Mouse (Mus musculus): ENCODE measurements around the gene Cd300a. TPM values are rescaled to one million over a fixed set of nuclear protein-coding genes. Genes with fewer than 3 reads are reported as not detected.

Cd300a gene
- polyA plus RNA-seq (2015; fragmentation: Nextera tagmentation; extraction: Ambion mirVana), result 0.94 and 0.95 TPM in 2 replicates

DNA sequence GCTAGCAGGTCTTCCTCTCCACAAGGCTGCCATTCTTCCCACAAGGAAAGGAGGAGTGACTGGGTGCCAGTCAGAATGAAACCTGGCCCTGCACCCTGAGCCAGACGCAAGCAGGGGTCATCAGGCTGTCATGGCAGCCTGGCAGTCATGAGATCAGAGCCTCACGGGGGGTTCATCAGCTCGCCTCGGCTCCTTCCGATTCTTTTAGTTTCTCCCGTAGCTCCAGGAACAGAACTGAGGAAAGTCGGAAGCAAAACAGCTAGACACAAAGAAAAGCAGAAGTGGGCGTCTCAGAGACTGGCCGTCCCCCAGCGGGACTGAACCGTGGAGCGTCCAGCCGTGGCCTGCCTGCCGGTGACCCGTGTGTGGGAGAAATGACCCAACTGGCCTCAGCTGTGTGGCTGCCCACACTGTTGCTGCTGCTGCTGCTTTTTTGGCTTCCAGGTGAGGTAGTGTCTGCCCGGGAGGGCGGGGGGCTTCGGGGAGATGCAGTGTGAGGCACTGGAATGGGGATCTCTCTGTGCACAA lies at the start of gene Cd300a:
Gene Cd300a, plus strand, starts transcription at position 51 of the 528 bp plus-strand sequence.
- Histone ChIP-seq H3K4me3 (replicated peaks; ENCODE audit: low read length) (no peak within 1 kb of the TSS), H3K4me1 (replicated peaks; ENCODE audit: control insufficient read depth, insufficient read depth, low read length) (no peaks in the 10 kb centered on the region), H3K9ac (replicated peaks; ENCODE audit: low read depth, low read length) (no peak within 1 kb of the TSS), H3K36me3 (ENCODE audit: control insufficient read depth, insufficient read depth) (no peaks in the 10 kb centered on the region), H3K27ac (ENCODE audit: low read length) (no peak within 1 kb of the TSS), H3K9me3 (ENCODE audit: control insufficient read depth, low read length) (no peaks in the 10 kb centered on the region), H3K27me3 (replicated peaks; ENCODE audit: control insufficient read depth, insufficient read depth, low read length) (no peaks in the 10 kb centered on the region), H3K4me2 (ENCODE audit: low read length) (no peak within 1 kb of the TSS)
- ATAC-seq, result no peak
- WGBS, result 67% methylated on average over 18 of the region's 18 CpGs

DNA sequence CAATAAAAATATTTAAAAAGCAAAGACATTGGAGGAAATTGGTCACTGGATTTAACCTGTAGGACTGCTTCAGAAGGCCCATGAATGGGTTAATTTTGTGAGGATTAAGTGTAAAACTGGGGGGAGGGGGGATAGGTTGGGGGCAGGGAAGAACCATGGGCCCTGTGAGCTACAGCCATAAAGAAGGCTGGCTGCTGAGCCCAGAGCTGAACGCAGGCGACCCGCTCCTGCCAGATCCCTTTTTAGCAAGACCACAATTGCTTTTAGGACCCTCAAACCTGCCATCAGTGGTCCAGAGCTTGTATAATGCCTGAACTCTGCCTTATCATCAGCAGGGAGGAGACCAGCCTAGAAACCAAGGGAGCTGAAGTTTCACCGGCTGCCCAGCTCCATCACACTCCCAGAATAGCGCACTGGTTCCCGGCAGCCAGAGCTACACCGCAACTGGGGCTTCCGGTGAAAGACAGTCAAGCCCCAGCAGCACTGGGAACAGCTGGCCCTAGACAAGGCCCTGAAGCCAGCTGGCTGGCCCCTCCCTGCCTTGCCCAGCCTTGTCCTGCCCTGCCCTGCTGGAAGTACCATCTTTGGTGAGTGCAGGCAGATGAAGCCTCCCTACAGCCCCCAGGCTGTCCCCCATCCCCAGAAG lies 45.9 kb upstream of the Cd300a start:
- H3K9ac ChIP-seq (replicated peaks; ENCODE audit: low read depth, low read length), result no peak overlapping the region
- no peak overlapping the region for H3K4me3 ChIP-seq (replicated peaks; ENCODE audit: low read length)
- ATAC-seq, result no peak
- H3K4me2 ChIP-seq (ENCODE audit: low read length), result no peak overlapping the region
- H3K27ac ChIP-seq (ENCODE audit: low read length), result no peak overlapping the region
- no peaks in the 10 kb centered on the region for H3K36me3 ChIP-seq (ENCODE audit: control insufficient read depth, insufficient read depth)
- WGBS, result 10% methylated on average over 8 of the region's 8 CpGs
- no peaks in the 10 kb centered on the region for H3K9me3 ChIP-seq (ENCODE audit: control insufficient read depth, low read length)
- peaks cover 5% of the 10 kb centered on the region for H3K4me1 ChIP-seq (replicated peaks; ENCODE audit: control insufficient read depth, insufficient read depth, low read length)
- peaks cover 6% of the 10 kb centered on the region for H3K27me3 ChIP-seq (replicated peaks; ENCODE audit: control insufficient read depth, insufficient read depth, low read length)

- Histone ChIP-seq H3K27ac (ENCODE audit: low read length) (no peak overlapping the region), H3K4me1 (replicated peaks; ENCODE audit: control insufficient read depth, insufficient read depth, low read length) (peaks cover 5% of the 10 kb centered on the region), H3K9me3 (ENCODE audit: control insufficient read depth, low read length) (no peaks in the 10 kb centered on the region), H3K4me3 (replicated peaks; ENCODE audit: low read length) (no peak overlapping the region), H3K36me3 (ENCODE audit: control insufficient read depth, insufficient read depth) (no peaks in the 10 kb centered on the region), H3K9ac (replicated peaks; ENCODE audit: low read depth, low read length) (no peak overlapping the region), H3K27me3 (replicated peaks; ENCODE audit: control insufficient read depth, insufficient read depth, low read length) (peaks cover 13% of the 10 kb centered on the region), H3K4me2 (ENCODE audit: low read length) (no peak overlapping the region)
- no peak for ATAC-seq
- WGBS, result 73% methylated on average over 7 of the region's 7 CpGs
Measured at GRCm38 (mm10) chr11:114844464-114845220, 45.2 kb upstream of the Cd300a start.

- no peak for ATAC-seq
- Histone ChIP-seq H3K9me3 (ENCODE audit: control insufficient read depth, low read length) (no peaks in the 10 kb centered on the region), H3K4me2 (ENCODE audit: low read length) (no peak overlapping the region), H3K4me3 (replicated peaks; ENCODE audit: low read length) (no peak overlapping the region), H3K27ac (ENCODE audit: low read length) (no peak overlapping the region), H3K9ac (replicated peaks; ENCODE audit: low read depth, low read length) (no peak overlapping the region), H3K27me3 (replicated peaks; ENCODE audit: control insufficient read depth, insufficient read depth, low read length) (peaks cover 24% of the 10 kb centered on the region), H3K4me1 (replicated peaks; ENCODE audit: control insufficient read depth, insufficient read depth, low read length) (peaks cover 16% of the 10 kb centered on the region), H3K36me3 (ENCODE audit: control insufficient read depth, insufficient read depth) (no peaks in the 10 kb centered on the region)
- WGBS, result 84% methylated on average over 4 of the region's 4 CpGs
Measured at GRCm38 (mm10) chr11:114846336-114846735, 43.5 kb upstream of the Cd300a start.

- Histone ChIP-seq H3K9me3 (ENCODE audit: control insufficient read depth, low read length) (no peaks in the 10 kb centered on the region), H3K4me1 (replicated peaks; ENCODE audit: control insufficient read depth, insufficient read depth, low read length) (peaks cover 20% of the 10 kb centered on the region)
- WGBS, result 88% methylated on average over 5 of the region's 5 CpGs
Measured at GRCm38 (mm10) chr11:114847008-114847407, 42.8 kb upstream of the Cd300a start.

DNA sequence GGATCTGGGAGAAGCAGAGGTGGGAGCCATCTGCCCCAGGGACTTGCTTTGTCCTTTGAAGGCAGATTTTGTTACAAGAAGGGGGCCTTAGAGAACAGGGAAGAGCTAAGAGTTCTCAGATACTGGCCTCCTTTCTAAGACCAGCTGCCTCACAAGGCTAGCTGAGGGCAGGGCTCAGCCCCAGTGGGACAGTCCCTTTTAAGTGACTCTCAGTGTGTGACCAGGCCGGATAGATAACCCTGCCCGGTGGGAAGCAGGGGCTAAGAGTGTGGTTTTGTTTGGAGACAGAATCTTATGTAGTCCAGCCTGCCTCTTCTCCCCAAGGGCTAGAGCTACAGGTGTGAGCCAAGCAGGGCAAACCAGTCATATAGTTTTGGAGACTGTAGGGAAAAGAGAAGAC lies 40.3 kb upstream of the Cd300a start:
- no peak overlapping the region for H3K4me2 ChIP-seq (ENCODE audit: low read length)
- H3K27ac ChIP-seq (ENCODE audit: low read length), result no peak overlapping the region
- no peaks in the 10 kb centered on the region for H3K36me3 ChIP-seq (ENCODE audit: control insufficient read depth, insufficient read depth)
- H3K9ac ChIP-seq (replicated peaks; ENCODE audit: low read depth, low read length), result no peak overlapping the region
- H3K27me3 ChIP-seq (replicated peaks; ENCODE audit: control insufficient read depth, insufficient read depth, low read length), result peaks cover 40% of the 10 kb centered on the region
- no peak overlapping the region for H3K4me3 ChIP-seq (replicated peaks; ENCODE audit: low read length)
- H3K4me1 ChIP-seq (replicated peaks; ENCODE audit: control insufficient read depth, insufficient read depth, low read length), result peaks cover 22% of the 10 kb centered on the region
- no peak for ATAC-seq
- 16% methylated on average over 2 of the region's 2 CpGs for WGBS
- H3K9me3 ChIP-seq (ENCODE audit: control insufficient read depth, low read length), result no peaks in the 10 kb centered on the region

More at GRCm38 (mm10) chr11:114847008-114847407, 42.8 kb upstream of the Cd300a start:
- H3K27me3 ChIP-seq (replicated peaks; ENCODE audit: control insufficient read depth, insufficient read depth, low read length), result peaks cover 27% of the 10 kb centered on the region
- no peak overlapping the region for H3K4me3 ChIP-seq (replicated peaks; ENCODE audit: low read length)
- ATAC-seq, result no peak
- H3K36me3 ChIP-seq (ENCODE audit: control insufficient read depth, insufficient read depth), result no peaks in the 10 kb centered on the region
- H3K4me2 ChIP-seq (ENCODE audit: low read length), result no peak overlapping the region
- no peak overlapping the region for H3K27ac ChIP-seq (ENCODE audit: low read length)
- no peak overlapping the region for H3K9ac ChIP-seq (replicated peaks; ENCODE audit: low read depth, low read length)

GRCm38 (mm10) chr11:114850066-114850451 lies 39.8 kb upstream of the Cd300a start:
- H3K9me3 ChIP-seq (ENCODE audit: control insufficient read depth, low read length), result no peaks in the 10 kb centered on the region

DNA sequence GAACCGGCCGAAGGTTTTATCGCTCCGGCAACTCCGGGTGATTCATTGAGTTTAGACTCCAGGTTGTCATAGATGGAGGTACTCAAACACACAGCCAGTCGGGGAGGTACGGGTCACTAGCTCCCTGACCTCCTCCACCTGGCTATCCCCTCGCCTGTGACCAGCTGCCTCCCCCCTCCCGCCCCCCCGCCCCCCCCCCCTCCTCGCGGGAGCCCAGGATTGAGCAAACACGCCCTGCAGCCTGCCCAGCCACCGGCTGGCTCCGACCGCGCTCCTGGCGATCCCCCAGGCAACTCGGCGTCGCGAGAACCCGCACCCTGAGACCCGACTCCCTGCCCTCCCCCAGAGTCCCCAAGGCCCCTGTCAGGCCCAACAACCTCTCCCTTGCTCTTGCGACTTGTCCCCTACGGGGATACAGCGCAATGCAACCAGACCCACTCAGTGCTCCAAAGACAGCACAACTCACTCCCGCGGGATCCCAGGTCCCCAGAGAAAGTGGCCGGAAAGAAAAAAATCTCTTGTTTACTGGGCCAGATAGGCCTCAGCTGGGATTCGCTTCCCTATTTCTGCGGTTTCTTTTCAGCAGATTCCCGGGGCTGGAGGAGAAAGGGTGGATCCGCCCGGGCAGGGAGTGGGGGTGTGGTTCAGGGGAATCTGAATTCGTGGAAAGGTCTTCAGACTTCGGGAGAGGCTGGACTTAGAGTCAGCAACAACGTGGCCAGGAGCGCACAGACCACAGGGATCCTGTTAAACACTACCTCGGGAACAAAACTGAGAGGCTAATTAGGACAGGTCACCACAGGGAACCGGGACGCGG lies 39.2 kb upstream of the Cd300a start, which contains the start of gene Gprc5c:
Gene Gprc5c, plus strand, starts transcription at position 701 of the 817 bp plus-strand sequence.
- Histone ChIP-seq H3K27me3 (replicated peaks; ENCODE audit: control insufficient read depth, insufficient read depth, low read length) (peaks cover 40% of the 10 kb centered on the region), H3K4me1 (replicated peaks; ENCODE audit: control insufficient read depth, insufficient read depth, low read length) (peaks cover 22% of the 10 kb centered on the region), H3K36me3 (ENCODE audit: control insufficient read depth, insufficient read depth) (no peaks in the 10 kb centered on the region), H3K27ac (ENCODE audit: low read length) (no peak within 1 kb of the TSS), H3K4me3 (replicated peaks; ENCODE audit: low read length) (peak within 1 kb of the TSS; percentile 65), H3K9me3 (ENCODE audit: control insufficient read depth, low read length) (no peaks in the 10 kb centered on the region), H3K9ac (replicated peaks; ENCODE audit: low read depth, low read length) (peak within 1 kb of the TSS; percentile 57), H3K4me2 (ENCODE audit: low read length) (peak within 1 kb of the TSS; percentile 94)
- 1% methylated on average over 39 of the region's 43 CpGs for WGBS
- peak; percentile 12; the same call in 1 of the 2 replicates for ATAC-seq

More at GRCm38 (mm10) chr11:114850066-114850451, 39.8 kb upstream of the Cd300a start:
- no peak for ATAC-seq
- H3K4me2 ChIP-seq (ENCODE audit: low read length), result no peak overlapping the region; the same call in 1 of the 2 replicates
- H3K4me3 ChIP-seq (replicated peaks; ENCODE audit: low read length), result no peak overlapping the region
- H3K9ac ChIP-seq (replicated peaks; ENCODE audit: low read depth, low read length), result no peak overlapping the region
- peaks cover 22% of the 10 kb centered on the region for H3K4me1 ChIP-seq (replicated peaks; ENCODE audit: control insufficient read depth, insufficient read depth, low read length)
- H3K27me3 ChIP-seq (replicated peaks; ENCODE audit: control insufficient read depth, insufficient read depth, low read length), result peaks cover 40% of the 10 kb centered on the region
- WGBS, result 19% methylated on average over 5 of the region's 5 CpGs
- no peaks in the 10 kb centered on the region for H3K36me3 ChIP-seq (ENCODE audit: control insufficient read depth, insufficient read depth)
- H3K27ac ChIP-seq (ENCODE audit: low read length), result no peak overlapping the region

DNA sequence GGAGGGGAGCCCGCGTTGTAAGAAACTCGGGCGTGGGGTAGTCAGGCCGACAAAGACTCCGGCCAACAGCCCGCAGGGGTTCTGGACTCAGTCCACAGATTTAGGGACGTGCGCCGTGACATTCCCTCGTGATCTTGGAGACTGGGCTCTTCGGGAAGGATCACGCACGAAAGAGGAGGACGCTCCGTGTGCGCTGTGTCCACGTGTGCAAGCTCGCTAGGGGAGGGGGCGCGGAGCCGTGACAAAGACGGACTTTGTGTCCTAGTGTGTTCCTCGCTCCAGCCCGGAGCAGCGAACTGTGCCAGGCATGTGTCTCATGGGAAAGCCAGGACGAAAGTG lies 38.6 kb upstream of the Cd300a start:
- Histone ChIP-seq H3K4me2 (ENCODE audit: low read length) (peak overlapping the region; percentile 94), H3K27me3 (replicated peaks; ENCODE audit: control insufficient read depth, insufficient read depth, low read length) (peaks cover 40% of the 10 kb centered on the region), H3K9me3 (ENCODE audit: control insufficient read depth, low read length) (no peaks in the 10 kb centered on the region), H3K27ac (ENCODE audit: low read length) (no peak overlapping the region), H3K36me3 (ENCODE audit: control insufficient read depth, insufficient read depth) (no peaks in the 10 kb centered on the region), H3K4me1 (replicated peaks; ENCODE audit: control insufficient read depth, insufficient read depth, low read length) (peaks cover 22% of the 10 kb centered on the region), H3K9ac (replicated peaks; ENCODE audit: low read depth, low read length) (peak overlapping the region; percentile 57), H3K4me3 (replicated peaks; ENCODE audit: low read length) (peak overlapping the region; percentile 65)
- peak; percentile 64 for ATAC-seq
- 0% methylated on average over 26 of the region's 27 CpGs for WGBS
